In genomic region chr8:44884399-44885006, GRCm38 (mm10) we compare ENCODE assay signal across 21 mouse cellular contexts.
"Had no signal": no experiment of that assay in that cellular context is flagged by ENCODE, and none has a peak within 500 bp of the region (broad histone marks: within the 10 kb centered on the region; RNA-seq: fewer than 3 reads in every experiment).

No protein-coding gene starts in this region.

- ATAC-seq: intestine, postnatal 0 days; liver, postnatal 0 days had no signal

- H3K27me3 ChIP-seq: limb, embryonic 12.5 days; limb, embryonic 15.5 days; neural tube, embryonic 12.5 days; neural tube, embryonic 15.5 days had no signal

- DNase-seq: kidney, adult 2 months; kidney, postnatal 14 days; kidney, postnatal 4 days; left cerebral cortex, postnatal 4 days; liver, postnatal 0 days; lung, postnatal 14 days; right cerebral cortex, adult 18-20 months; right cerebral cortex, postnatal 14 days; right cerebral cortex, postnatal 4 days; thymus, adult 2 months; thymus, postnatal 14 days; thymus, postnatal 4 days had no signal

- H3K4me2 ChIP-seq: limb, embryonic 12.5 days; limb, embryonic 15.5 days; liver, embryonic 11.5 days; neural tube, embryonic 12.5 days; neural tube, embryonic 15.5 days had no signal

- H3K27ac ChIP-seq: limb, embryonic 12.5 days; limb, embryonic 15.5 days; liver, embryonic 14.5 days; macrophage; neural tube, embryonic 12.5 days; neural tube, embryonic 15.5 days; stomach, postnatal 0 days had no signal

- H3K36me3 ChIP-seq: limb, embryonic 12.5 days; limb, embryonic 15.5 days; neural tube, embryonic 12.5 days; neural tube, embryonic 15.5 days had no signal

- H3K4me1 ChIP-seq: limb, embryonic 12.5 days; limb, embryonic 15.5 days; neural tube, embryonic 12.5 days; neural tube, embryonic 15.5 days had no signal

- H3K9ac ChIP-seq: limb, embryonic 12.5 days; limb, embryonic 15.5 days; liver, embryonic 14.5 days; liver, postnatal 0 days; neural tube, embryonic 12.5 days; neural tube, embryonic 15.5 days had no signal

- H3K9me3 ChIP-seq: limb, embryonic 12.5 days; limb, embryonic 15.5 days; neural tube, embryonic 12.5 days; neural tube, embryonic 15.5 days had no signal

- H3K4me3 ChIP-seq: limb, embryonic 12.5 days; limb, embryonic 15.5 days; neural tube, embryonic 12.5 days; neural tube, embryonic 15.5 days had no signal
